Mouse (Mus musculus) cerebellum, adult (tissue): ENCODE measurements around the gene Srgap3.
"Not testable (repeated sequence)": the region's sequence is repeated elsewhere in the genome, so short reads cannot be mapped to it uniquely, and the experiment has no call there.

Experiments used
- ATAC-seq: cut with Nextera tagmentation; 2 replicates; pipeline ENCODE4 v1.9.2; 2017; ENCODE audit warnings: mild to moderate bottlenecking, moderate library complexity, mixed read lengths; ENCODE audit not compliant: insufficient number of reproducible peaks, low FRiP score, low TSS enrichment

Srgap3 gene

DNA sequence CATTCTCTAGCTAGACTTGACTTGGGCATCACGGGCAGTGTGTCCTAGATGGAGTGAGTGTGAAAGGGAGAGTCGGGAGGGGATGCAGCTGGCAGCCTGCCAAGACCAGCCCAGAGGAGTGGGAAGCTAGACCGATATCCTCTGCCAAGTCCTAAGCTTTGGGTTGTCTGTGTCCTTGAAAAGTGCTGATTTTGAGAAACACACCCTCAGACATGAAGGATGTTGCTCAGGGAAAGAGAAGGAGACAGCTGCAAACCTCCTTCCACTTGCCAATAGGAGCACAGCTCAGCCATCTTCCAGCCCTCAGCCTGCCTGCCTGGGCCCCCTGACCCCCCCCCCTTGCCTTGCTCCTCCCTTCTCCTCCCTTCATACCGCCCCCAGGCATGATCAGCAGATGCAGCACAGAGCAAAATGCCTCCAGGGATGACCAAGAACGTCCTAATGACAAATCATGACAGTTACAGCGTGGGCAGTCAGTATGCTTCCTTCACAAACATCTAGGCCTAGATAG is 82.0 kb downstream of the Srgap3 start:
- ATAC-seq, result no peak

DNA sequence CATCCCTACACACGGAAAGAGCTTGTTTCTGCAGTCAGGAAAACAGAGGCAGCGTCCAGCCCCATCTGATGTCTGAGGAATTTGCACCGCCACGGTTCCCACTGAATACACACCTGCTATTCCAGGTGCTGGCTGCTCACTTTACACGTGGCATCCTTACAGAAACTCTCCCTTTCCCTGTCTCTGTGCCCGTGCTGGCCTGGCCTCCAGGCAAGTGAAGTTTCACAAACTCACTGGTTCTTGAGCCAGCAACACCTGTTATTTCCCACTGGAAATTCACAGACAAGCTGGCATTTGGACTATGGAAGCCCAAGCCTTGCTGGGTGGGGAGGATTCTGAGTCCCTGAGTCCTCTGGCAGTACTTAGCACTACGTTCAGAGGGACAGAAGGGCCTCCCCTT is 84.6 kb downstream of the Srgap3 start:
- ATAC-seq, result no peak

DNA sequence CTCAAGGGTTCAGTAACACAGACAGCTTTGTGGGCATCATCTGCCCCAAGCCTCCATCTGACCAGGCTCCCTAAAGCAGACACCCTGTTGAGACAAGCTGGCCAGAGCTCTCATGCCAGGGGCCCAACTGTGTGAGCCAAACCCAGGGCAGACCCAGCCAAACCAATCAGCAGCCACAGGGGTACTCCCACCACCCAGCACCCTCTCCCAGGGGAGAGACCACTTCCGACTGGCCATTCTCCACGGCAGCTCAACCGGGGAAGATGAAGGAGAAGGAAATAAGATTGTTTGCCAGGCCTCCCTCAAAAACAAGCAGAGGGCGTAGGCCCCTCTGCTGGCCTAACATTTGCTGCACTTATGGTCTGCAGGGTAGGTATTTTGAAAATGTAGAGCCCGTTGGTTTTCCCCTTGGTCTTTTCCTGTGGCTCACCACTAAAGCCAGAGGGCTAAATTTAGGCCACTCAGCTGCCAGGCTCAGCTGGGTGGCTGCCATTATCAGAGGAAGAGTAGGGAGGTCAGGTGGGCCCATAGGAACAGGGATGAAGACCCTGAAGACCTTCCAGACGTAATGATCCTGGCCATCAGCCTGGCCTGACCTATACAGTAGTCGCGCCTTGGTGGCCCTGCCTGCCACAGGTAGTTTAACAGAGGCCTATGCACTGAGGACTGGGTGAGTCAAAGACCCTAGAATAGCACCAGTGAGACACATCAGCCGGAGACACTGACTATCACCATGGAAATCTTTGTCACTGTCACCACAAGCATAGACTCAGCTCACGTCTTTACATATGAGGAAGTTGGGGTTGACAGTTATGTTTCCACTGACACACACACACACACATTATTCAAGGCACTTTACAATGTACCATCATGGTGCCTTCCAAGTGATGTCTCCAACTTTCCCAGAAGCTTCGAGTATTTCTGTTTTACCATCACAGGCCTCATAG is 85.4 kb downstream of the Srgap3 start:
- ATAC-seq, result peak; percentile 62; the same call in 1 of the 2 replicates

DNA sequence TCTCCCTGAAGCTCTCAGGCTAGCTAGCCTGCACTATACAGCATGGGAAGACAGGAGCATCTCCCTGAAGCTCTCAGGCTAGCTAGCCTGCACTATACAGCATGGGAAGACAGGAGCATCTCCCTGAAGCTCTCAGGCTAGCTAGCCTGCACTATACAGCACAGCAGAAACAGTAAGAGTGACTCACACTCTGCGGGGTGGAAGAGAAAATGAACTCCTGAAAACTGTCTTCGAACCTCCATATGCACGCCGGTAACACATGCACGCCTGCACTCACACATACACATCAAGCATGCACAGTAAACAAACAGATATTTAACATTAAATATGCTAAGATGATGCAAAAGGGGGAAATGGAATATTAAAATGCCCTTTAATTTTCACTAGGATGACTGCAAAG is 86.8 kb downstream of the Srgap3 start:
- ATAC-seq, result not testable (repeated sequence)

DNA sequence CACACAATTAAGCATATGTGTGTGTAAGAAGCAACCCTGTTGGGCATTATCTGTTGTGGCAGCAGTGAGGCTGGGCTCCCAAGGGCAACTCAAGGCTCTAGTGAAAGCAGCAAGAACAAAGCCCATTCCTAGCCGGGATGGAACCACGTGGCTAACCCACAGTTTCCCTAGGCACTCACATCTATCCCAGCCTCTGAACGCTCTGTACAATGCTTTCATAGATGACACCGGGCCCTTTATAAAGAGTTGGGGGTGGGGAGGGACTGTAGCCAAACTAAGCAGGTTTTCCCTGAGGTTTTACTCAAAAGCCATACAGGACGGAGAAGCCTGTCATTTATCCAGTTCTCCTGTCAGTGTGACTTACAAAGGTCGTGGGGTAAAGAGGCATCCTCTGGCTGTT is 90.0 kb downstream of the Srgap3 start:
- ATAC-seq, result no peak

DNA sequence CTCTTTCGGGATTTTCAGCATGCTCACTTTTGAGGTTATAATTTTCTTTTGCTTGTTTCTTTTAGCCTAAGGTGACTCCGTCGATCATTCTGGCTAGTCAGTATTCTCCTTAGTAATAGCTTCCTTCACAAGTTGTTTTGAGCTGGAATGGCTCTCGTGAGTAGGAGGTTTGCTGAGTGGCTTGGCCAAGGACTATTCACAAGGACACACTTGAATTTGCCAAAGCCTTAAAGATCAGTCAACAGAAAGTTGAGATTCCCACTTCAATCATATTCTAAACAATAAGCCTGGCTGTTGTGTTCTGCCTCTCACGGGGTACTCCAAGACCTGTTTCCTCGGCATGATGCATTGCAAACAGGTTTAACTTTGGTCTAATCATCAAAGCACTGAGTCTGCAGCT is 91.9 kb downstream of the Srgap3 start:
- ATAC-seq, result no peak

DNA sequence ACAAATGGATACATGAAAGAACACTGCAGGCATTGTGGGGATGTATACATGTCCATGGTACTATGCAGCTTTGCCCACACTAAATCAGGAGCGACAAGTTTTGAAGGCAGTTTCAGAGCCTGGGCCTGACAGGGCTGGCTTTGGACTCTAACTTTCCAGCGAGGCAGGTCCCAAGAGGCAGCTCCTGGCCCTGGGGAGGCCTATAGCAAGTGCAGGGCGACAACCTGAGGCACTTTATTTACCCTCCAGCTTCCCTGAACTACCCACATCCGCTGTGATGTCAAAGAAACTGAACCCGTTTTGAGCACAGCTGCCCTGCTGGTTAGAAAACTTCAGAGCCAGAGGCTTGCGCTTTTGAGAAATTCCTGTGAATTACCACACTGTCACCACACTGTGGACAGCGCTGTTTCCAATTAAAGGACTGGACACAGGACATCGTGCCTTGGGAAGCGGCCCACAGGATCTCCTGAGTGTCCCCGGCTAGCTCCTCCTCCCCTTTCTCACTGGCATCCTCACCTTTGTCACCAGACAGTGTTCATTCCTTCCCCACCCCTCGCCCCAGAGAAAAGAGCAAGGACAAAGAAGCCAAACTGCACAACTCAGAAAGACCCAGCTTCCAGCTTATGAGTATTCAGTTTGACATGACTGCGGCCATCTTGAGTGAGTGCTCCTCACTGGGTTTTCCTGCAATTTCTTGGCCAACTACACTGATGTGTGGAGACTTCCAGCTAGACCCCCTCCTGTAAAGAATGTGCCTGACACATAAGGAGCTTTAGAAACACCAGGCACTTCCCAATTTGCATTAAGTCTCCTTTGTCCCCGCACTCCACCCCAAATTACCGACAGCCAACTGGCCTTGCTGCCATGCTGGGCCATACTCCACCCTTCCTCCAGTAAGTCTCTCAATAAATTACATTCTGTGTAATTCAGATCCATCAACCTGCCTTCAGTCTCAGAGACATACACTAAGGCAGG is 94.5 kb downstream of the Srgap3 start:
- no peak for ATAC-seq

DNA sequence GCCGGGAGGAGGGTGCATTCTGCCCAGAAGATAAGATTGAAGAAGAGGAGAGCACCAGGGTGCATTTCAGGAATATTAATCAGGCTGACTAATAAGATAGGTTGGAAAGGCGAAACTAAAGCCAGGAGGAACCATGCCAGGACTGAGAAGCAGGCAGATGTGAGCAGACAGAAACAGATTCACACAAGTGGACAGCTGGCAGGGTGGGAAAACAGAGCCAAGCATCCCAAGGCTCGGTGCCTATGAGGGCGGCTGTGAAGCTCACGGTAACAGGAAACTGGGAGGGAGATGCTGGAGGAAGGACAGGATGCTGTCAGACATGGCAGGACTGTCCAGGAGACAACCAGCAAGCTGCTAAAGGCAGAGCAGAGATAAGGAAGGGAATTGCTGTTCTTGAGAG is 96.3 kb downstream of the Srgap3 start:
- no peak for ATAC-seq

DNA sequence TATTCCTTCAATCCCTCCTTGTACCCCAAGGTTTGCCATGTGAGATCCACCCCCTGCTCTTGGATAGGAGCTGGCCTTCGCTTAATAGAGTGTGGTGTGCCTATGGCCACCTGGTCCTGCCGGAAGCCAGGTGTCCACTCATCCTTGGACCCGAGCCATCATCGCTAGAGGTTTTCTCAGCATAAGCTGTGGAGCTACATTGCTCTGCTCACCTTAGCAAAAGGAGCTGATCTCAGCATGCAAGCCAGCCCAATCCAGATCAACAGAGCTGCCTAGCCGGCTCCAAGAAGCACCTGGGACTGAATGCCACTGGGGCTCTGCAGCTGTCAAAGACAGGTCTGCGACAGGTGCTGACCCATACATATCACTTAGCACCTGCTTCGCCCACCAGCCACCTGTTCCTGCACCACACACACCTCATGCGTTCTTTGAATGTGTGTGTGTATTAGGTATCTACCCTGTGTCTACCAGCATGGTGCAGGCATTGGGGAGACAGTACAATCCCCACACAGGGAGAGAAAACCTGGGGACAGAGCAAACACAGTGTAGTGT is 98.4 kb downstream of the Srgap3 start:
- peak; percentile 73 for ATAC-seq

DNA sequence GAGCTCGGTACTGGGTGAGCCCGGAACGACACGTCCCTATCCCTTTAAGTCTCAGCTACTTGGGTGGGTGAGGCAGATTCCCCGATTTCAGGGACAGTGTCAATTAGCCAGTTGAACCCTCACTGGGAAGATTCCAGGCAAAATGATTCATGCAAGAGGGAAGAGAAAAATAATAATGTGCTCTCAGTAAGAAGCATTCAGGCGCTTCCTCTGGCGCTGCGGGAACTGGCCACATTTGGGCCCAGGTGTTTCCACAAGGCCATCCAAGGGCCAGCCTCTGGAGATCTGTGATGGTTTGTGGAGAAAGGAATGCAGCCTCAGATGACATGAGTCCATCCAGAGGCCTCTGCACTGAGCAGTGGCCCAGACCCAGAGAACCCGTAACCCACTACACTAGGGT is 100.2 kb downstream of the Srgap3 start:
- no peak for ATAC-seq

DNA sequence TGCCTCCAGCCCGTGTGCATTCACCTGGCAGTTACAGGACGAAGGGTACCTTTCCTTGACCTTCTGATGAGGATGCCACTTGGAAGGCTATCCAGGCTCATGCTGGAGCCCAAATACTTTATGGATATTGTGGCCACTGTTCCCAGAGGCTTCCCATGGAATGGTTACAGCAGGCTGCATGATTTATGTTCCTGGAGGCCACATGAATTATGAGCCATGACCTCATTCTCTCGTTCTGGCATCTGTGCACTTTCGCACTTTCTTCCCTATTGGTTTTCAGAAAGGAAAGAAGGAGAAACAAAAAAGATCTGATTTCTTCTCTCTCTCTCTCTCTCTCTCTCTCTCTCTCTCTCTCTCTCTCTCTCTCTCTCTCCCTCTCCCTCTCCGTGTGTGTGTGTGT is 104.6 kb downstream of the Srgap3 start:
- ATAC-seq, result no peak

DNA sequence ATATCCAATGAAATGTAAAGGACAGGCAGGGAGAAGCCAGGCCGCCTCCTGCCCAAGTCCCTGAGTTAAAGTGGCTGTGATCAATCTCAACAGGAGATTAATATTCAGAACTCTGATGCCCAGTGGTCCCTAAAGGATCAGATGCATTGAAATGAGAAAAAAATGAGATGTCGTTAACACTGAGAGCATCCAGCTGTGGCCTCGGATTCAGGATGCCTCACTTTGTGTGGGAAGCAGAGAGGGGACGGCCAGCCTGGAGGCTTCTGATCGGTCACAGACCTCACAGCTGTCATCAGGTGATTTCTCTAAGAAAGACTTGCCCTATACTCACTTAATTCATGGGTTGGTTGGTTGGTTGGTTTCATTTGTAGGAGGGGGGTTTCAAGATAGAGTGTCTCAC is 106.7 kb downstream of the Srgap3 start:
- ATAC-seq, result no peak

DNA sequence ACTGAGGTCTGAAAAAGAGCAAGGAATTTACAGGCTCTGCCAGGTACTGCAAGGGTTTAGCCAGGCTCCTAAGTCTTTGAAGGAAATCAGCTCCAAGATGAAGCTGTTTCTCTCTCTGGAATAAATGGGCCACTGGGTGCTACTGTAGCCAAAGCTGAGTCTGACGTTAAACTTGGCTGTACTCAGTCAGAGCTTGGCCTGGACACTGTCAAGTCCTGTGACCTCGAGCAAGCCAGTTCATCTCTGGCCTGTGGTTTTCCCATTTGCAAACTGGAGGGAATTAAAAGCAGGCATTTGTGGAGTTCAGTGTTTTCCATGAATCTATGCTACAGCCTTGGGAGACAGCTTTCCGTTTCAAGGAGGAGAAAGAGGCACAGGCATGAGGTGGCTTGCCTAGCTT is 107.7 kb downstream of the Srgap3 start:
- no peak for ATAC-seq

DNA sequence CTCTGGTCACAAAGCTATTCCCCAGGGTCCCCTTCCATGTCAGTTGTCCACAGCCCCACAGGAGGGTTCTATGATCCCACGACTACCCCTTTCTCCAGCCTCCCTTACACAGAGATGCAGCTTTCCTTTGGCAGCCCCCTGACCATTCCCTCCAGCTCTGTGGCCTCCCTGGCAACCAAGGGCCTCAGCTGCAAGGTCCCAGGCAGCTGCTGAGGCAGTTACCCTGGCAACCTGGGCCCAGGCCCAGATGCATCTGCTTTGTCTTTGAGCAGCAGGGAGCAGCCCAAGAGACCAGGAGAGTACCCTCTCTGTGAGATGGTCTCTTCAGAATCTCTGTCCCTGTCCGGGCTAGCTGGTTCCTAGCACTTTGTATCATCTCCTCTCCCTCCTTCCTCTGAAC is 108.2 kb downstream of the Srgap3 start:
- no peak for ATAC-seq

DNA sequence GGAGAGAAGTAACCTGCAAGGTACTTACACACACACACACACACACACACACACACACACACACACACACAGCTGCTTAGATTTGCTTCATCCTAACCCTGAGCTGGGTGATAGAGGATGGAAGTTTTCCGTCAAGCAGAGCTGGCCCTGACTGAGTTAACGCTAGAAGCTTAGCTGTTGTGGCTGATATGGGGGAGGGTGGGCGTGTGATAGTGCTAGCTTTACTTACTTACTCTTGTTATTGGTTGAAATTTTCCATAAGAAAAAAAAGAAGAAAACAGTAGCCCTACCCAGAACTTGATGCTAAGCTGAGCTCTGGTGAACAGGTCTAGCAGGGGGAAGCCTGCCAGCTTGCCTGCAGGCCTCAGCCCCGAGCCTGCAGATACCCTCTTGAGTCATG is 110.4 kb downstream of the Srgap3 start:
- ATAC-seq, result no peak

DNA sequence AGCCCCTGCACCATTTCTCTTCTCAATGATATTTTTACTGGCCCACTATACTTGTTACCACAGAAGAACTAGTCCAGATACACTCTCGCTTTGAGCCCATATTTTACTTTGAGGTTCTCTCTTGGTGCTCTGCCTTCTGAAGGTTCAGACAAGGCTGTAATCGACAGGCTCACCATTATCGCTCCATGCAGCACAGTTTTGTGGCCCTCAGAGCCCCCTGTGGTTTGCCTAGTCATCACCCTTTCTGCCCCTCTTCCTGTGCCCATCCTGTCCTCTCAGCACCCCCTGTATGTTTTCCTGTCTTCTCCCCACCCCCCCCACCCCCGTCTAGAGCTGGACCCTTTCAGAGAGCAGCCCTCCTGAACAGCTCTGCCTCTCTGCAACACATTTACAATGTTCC is 111.7 kb downstream of the Srgap3 start:
- ATAC-seq, result no peak

DNA sequence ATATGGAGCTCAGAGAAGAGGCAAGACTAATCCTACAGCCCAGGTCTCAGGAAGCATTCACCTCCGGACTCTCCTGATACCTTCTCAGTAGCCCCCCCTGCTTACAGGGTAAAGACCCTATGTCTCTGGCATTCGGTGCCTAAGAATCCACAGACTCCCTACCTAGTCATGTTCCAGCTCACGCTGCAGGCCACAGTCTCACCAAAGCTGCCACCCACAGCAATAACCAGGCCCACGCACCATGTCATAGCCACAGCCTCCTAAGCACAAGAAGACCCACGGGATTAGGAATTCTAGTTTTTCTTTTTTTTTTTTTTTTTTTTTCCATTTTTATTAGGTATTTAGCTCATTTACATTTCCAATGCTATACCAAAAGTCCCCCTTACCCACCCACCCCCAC is 112.6 kb downstream of the Srgap3 start:
- no peak for ATAC-seq

DNA sequence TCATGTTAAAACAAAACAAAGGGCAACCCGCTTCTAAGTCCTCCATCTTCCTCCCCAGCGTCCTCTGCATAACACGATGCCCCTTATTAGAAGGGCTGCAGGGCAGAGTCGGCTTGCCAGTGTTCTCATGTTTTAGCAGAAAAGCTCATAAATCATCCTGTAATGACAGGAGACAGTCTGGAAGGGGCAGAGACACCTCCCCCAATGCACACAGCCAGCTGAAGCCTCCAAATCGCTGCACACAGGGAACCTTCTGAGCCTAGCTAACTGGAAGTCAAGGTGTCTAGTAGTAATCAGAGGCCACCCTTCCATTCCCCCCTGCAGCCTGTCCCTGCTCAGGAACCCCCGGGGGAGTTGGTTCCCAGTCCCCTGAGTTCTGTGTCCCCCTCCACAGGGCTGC is 113.3 kb downstream of the Srgap3 start:
- ATAC-seq, result no peak

DNA sequence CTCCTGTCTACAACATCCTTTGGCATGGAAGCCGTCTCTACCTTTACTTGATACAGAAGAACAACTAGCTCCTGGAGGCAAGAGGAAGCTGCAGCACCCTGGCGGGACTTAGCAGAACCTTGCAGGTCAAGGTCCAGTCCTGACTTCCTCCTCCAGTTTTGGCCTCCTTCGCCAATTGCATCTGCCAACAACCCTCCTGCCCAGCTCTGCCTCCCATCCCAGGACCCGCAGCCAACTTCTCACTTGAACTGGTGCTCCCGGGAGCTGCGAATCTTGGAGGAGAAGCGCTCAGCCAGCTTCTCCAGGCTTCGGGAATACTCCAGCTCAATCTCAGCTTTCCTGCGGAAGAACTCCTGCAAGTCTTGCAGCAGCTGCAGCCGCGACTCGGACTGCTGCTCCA is 117.9 kb downstream of the Srgap3 start:
- ATAC-seq, result no peak

DNA sequence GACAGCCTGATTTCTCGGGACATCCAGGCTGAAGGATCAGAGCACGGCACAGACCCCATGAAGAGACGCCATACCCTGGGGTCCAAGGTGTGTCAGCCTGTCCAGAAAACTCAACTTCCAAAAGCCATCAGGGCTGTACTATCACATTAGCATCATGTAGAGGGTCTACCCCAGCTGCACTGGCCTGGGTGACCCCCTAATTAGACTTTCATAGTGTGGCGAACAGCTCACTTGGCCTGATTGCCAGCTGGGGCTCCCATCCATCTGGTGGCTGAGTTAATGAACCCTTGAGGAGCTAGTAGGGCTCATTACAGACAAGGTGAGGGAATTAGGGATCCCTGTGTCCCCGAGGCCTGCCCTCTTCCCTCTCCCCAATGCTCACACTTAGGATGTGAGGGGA is 118.6 kb downstream of the Srgap3 start:
- ATAC-seq, result no peak

DNA sequence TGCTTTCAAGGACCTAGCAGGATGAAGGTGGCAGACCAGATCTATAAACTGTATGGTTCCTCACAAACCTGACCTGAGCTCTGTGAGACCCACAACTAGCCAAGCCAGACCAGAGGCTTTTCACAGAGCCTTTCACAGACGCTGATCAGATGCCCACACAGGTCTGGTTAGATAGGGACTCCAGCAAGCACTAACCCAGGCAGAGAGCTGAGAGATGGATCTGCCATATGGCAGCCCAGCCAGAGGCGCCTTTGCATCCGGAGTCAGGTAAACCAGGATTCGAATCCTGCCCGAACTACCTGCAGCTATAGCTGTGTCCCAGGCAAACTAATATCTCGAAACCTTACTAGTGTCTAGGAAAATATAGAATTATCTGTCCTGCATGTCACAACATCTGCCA is 121.4 kb downstream of the Srgap3 start:
- no peak for ATAC-seq
